10 mouse cellular contexts compared by ENCODE assay signal in genomic region chr9:109040906-109041305, GRCm38 (mm10). TPM values are rescaled to one million over a fixed set of nuclear protein-coding genes. Genes with fewer than 3 reads are reported as not detected.
DNase-seq lines count a peak whose midpoint lies in the region; ATAC-seq and TF ChIP-seq lines count a peak whose summit lies in the region.
"Had no signal": no experiment of that assay in that cellular context is flagged by ENCODE, and none has a peak within 500 bp of the region (broad histone marks: within the 10 kb centered on the region; RNA-seq: fewer than 3 reads in every experiment).

No protein-coding gene starts in this region.

- DNase-seq in heart, postnatal 10 days, result no peak
- DNase-seq in heart, postnatal 0 days (ENCODE audit: low spot score), result no peak
- peak; percentile 58 for DNase-seq in kidney, postnatal 14 days
- peak; percentile 73 for DNase-seq in lung, postnatal 25 days (ENCODE audit: low spot score)
- DNase-seq in thymus, adult 2 months, result no peak
- no peak for DNase-seq in right cerebral cortex, postnatal 36 days (ENCODE audit: low spot score in 2 of 2)
- DNase-seq: right cerebral cortex, postnatal 25 days had no signal

- H3K4me2 ChIP-seq in heart, embryonic 13.5 days, result peak overlapping the region; percentile 75
- H3K4me2 ChIP-seq in heart, postnatal 0 days (ENCODE audit: low read depth, low read length), result peak overlapping the region; percentile 78
- H3K4me2 ChIP-seq: neural tube, embryonic 12.5 days had no signal

- no peak for ATAC-seq in heart, embryonic 13.5 days (ENCODE audit: extremely low read depth, insufficient number of reproducible peaks, low FRiP score, low TSS enrichment)
- ATAC-seq in heart, postnatal 0 days (ENCODE audit: insufficient read depth, low read depth), result no peak
- no peak for ATAC-seq in erythroblast, adult 5-6 weeks (replicated peaks; ENCODE audit: low FRiP score, poor library complexity, severe bottlenecking)

- TF ChIP-seq CTCF in heart, postnatal 0 days (IDR thresholded peaks at IDR 0.05; ENCODE audit: low read depth), result no peak
- TF ChIP-seq CTCF in thymus, adult 2 months (IDR thresholded peaks at IDR 0.05; ENCODE audit: borderline replicate concordance, control insufficient read depth, extremely low read depth, insufficient read depth, low read length, poor library complexity), result no peak

- peaks cover 40% of the 10 kb centered on the region for H3K4me1 ChIP-seq in heart, embryonic 13.5 days
- H3K4me1 ChIP-seq in heart, postnatal 0 days (ENCODE audit: control insufficient read depth, insufficient read depth), result peaks cover 24% of the 10 kb centered on the region
- H3K4me1 ChIP-seq in thymus, adult 2 months (replicated peaks; ENCODE audit: control insufficient read depth, insufficient read depth, low read length), result peaks cover 16% of the 10 kb centered on the region

- no peak for TF ChIP-seq POLR2A in thymus, adult 2 months (IDR thresholded peaks at IDR 0.05; ENCODE audit: control insufficient read depth, extremely low read depth, insufficient read depth, low read length, poor library complexity)

- H3K27ac ChIP-seq in heart, embryonic 13.5 days (replicated peaks), result peak overlapping the region; percentile 43; the same call in 1 of the 2 replicates
- H3K27ac ChIP-seq in heart, postnatal 0 days (ENCODE audit: low read depth), result no peak overlapping the region
- no peak overlapping the region for H3K27ac ChIP-seq in thymus, adult 2 months (ENCODE audit: control insufficient read depth, insufficient read depth, low read length)
- H3K27ac ChIP-seq: neural tube, embryonic 12.5 days had no signal

- no peak for TF ChIP-seq EP300 in heart, postnatal 0 days (IDR thresholded peaks at IDR 0.05; ENCODE audit: low read depth)

- H3K4me3 ChIP-seq in heart, embryonic 13.5 days, result peak overlapping the region; percentile 76
- H3K4me3 ChIP-seq in heart, postnatal 0 days (ENCODE audit: low read depth, low read length), result peak overlapping the region; percentile 18; the same call in 1 of the 2 replicates
- H3K4me3 ChIP-seq in thymus, adult 2 months (ENCODE audit: control insufficient read depth, insufficient read depth, low read length), result no peak overlapping the region
- H3K4me3 ChIP-seq: neural tube, embryonic 12.5 days had no signal

- intact Hi-C loops in heart, postnatal 10 days (cut with DNase I), result no loop called here

- peak overlapping the region; percentile 25; the same call in 1 of the 2 replicates for H3K9ac ChIP-seq in heart, embryonic 13.5 days
- no peak overlapping the region; the same call in 1 of the 2 replicates for H3K9ac ChIP-seq in heart, postnatal 0 days (replicated peaks; ENCODE audit: low read depth, low read length)
- H3K9ac ChIP-seq: neural tube, embryonic 12.5 days had no signal

- H3K36me3 ChIP-seq in heart, embryonic 13.5 days, result peaks cover 13% of the 10 kb centered on the region
- H3K36me3 ChIP-seq in heart, postnatal 0 days (replicated peaks; ENCODE audit: control insufficient read depth, insufficient read depth, low read length), result no peaks in the 10 kb centered on the region
- no peaks in the 10 kb centered on the region for H3K36me3 ChIP-seq in thymus, adult 2 months (ENCODE audit: control insufficient read depth, insufficient read depth, low read length)
- H3K36me3 ChIP-seq: neural tube, embryonic 12.5 days had no signal

- WGBS in heart, embryonic 13.5 days, result 27% methylated on average over 6 of the region's 6 CpGs
- 24% methylated on average over 6 of the region's 6 CpGs for WGBS in heart, postnatal 0 days
- WGBS in thymus, adult 2 months, result 89% methylated on average over 6 of the region's 6 CpGs

- no peaks in the 10 kb centered on the region for H3K9me3 ChIP-seq in heart, embryonic 13.5 days
- H3K9me3 ChIP-seq in heart, postnatal 0 days (replicated peaks; ENCODE audit: control insufficient read depth, low read length), result no peaks in the 10 kb centered on the region
- H3K9me3 ChIP-seq: neural tube, embryonic 12.5 days had no signal

- H3K27me3 ChIP-seq in heart, embryonic 13.5 days (replicated peaks), result no peaks in the 10 kb centered on the region
- no peaks in the 10 kb centered on the region for H3K27me3 ChIP-seq in heart, postnatal 0 days (ENCODE audit: control insufficient read depth, insufficient read depth, low read length)
- no peaks in the 10 kb centered on the region for H3K27me3 ChIP-seq in thymus, adult 2 months (ENCODE audit: control insufficient read depth, insufficient read depth, low read length)
- H3K27me3 ChIP-seq: neural tube, embryonic 12.5 days had no signal

RNA-seq across cellular contexts. Expression of gene Shisa5, which starts 2.5 kb away (rescaled TPM):
- 63.6 and 69.3 TPM in 2 replicates for polyA plus RNA-seq in heart, embryonic 13.5 days (2015; fragmentation: Nextera tagmentation; extraction: Ambion mirVana)
- 10 to 100 TPM; 51.6 to 53.2 TPM for total RNA-seq in heart, postnatal 10 days (2021)
- 76.9 and 102 TPM in 2 replicates for total RNA-seq in heart, postnatal 0 days (2014; rRNA removed; ENCODE audit: low replicate concordance)
- polyA plus RNA-seq in heart, postnatal 0 days (2015; fragmentation: Nextera tagmentation; extraction: Ambion mirVana), result 49.0 and 51.8 TPM in 2 replicates
- polyA plus RNA-seq in thymus, adult 2 months (2012; rRNA removed), result 2,502 and 2,648 TPM in 2 replicates
- total RNA-seq in erythroblast, adult 5-6 weeks (2015; ENCODE audit: low replicate concordance), result 14.6 and 20.3 TPM in 2 replicates
- 13.9 and 51.4 TPM in 2 replicates for total RNA-seq in erythroblast, adult 5-6 weeks (2017; ENCODE audit: low replicate concordance)

RNA-seq across cellular contexts. Expression of gene Trex1, which starts 18.6 kb away (rescaled TPM):
- 7.7 and 10.9 TPM in 2 replicates for polyA plus RNA-seq in heart, embryonic 13.5 days (2015; fragmentation: Nextera tagmentation; extraction: Ambion mirVana)
- total RNA-seq in heart, postnatal 10 days (2021), result 10 to 100 TPM in 1 of 2 experiments, 1 to 10 TPM in 1; 9.8 to 12.2 TPM
- total RNA-seq in heart, postnatal 0 days (2014; rRNA removed; ENCODE audit: low replicate concordance), result 21.6 and 44.2 TPM in 2 replicates
- polyA plus RNA-seq in heart, postnatal 0 days (2015; fragmentation: Nextera tagmentation; extraction: Ambion mirVana), result 14.5 and 14.6 TPM in 2 replicates
- polyA plus RNA-seq in thymus, adult 2 months (2012; rRNA removed), result 210 and 228 TPM in 2 replicates
- total RNA-seq in erythroblast, adult 5-6 weeks (2015; ENCODE audit: low replicate concordance), result 7.3 and 19.6 TPM in 2 replicates
- 1.7 and 4.2 TPM in 2 replicates for total RNA-seq in erythroblast, adult 5-6 weeks (2017; ENCODE audit: low replicate concordance)

RNA-seq across cellular contexts. Expression of gene Atrip, which starts 33.0 kb away (rescaled TPM):
- polyA plus RNA-seq in heart, embryonic 13.5 days (2015; fragmentation: Nextera tagmentation; extraction: Ambion mirVana), result 16.6 and 18.0 TPM in 2 replicates
- 10 to 100 TPM in 1 of 2 experiments, 1 to 10 TPM in 1; 9.2 to 10.4 TPM for total RNA-seq in heart, postnatal 10 days (2021)
- 17.1 and 31.2 TPM in 2 replicates for total RNA-seq in heart, postnatal 0 days (2014; rRNA removed; ENCODE audit: low replicate concordance)
- polyA plus RNA-seq in heart, postnatal 0 days (2015; fragmentation: Nextera tagmentation; extraction: Ambion mirVana), result 11.1 and 11.7 TPM in 2 replicates
- polyA plus RNA-seq in thymus, adult 2 months (2012; rRNA removed), result 37.9 and 39.9 TPM in 2 replicates
- total RNA-seq in erythroblast, adult 5-6 weeks (2015; ENCODE audit: low replicate concordance), result 4.2 TPM in 1 of 2 replicates, not detected in the other
- 4.8 and 10.6 TPM in 2 replicates for total RNA-seq in erythroblast, adult 5-6 weeks (2017; ENCODE audit: low replicate concordance)

RNA-seq across cellular contexts. Expression of gene Ccdc51, which starts 41.4 kb away (rescaled TPM):
- 12.4 and 16.7 TPM in 2 replicates for polyA plus RNA-seq in heart, embryonic 13.5 days (2015; fragmentation: Nextera tagmentation; extraction: Ambion mirVana)
- 10 to 100 TPM; 10.3 to 12.4 TPM for total RNA-seq in heart, postnatal 10 days (2021)
- 11.6 and 19.5 TPM in 2 replicates for total RNA-seq in heart, postnatal 0 days (2014; rRNA removed; ENCODE audit: low replicate concordance)
- polyA plus RNA-seq in heart, postnatal 0 days (2015; fragmentation: Nextera tagmentation; extraction: Ambion mirVana), result 14.3 and 14.6 TPM in 2 replicates
- 11.7 and 11.9 TPM in 2 replicates for polyA plus RNA-seq in thymus, adult 2 months (2012; rRNA removed)
- total RNA-seq in erythroblast, adult 5-6 weeks (2015; ENCODE audit: low replicate concordance), result 2.5 TPM in 1 of 2 replicates, not detected in the other
- 3.7 and 4.3 TPM in 2 replicates for total RNA-seq in erythroblast, adult 5-6 weeks (2017; ENCODE audit: low replicate concordance)

RNA-seq across cellular contexts. Expression of gene Tma7, which starts 41.5 kb away (rescaled TPM):
- 568 and 620 TPM in 2 replicates for polyA plus RNA-seq in heart, embryonic 13.5 days (2015; fragmentation: Nextera tagmentation; extraction: Ambion mirVana)
- 100 to 1,000 TPM; 272 to 274 TPM for total RNA-seq in heart, postnatal 10 days (2021)
- 70.4 and 74.5 TPM in 2 replicates for total RNA-seq in heart, postnatal 0 days (2014; rRNA removed; ENCODE audit: low replicate concordance)
- 490 and 527 TPM in 2 replicates for polyA plus RNA-seq in heart, postnatal 0 days (2015; fragmentation: Nextera tagmentation; extraction: Ambion mirVana)
- polyA plus RNA-seq in thymus, adult 2 months (2012; rRNA removed), result 31.4 and 52.2 TPM in 2 replicates
- 104 and 108 TPM in 2 replicates for total RNA-seq in erythroblast, adult 5-6 weeks (2015; ENCODE audit: low replicate concordance)
- 44.6 and 57.0 TPM in 2 replicates for total RNA-seq in erythroblast, adult 5-6 weeks (2017; ENCODE audit: low replicate concordance)

Comparison
In these comparisons a context has a peak if more than half of its experiments do, and no peak if none do; other contexts are left out.
1. DNase-seq: peak in kidney, postnatal 14 days (single experiment) and lung, postnatal 25 days (single experiment); none in heart, postnatal 10 days (0 of 2), heart, postnatal 0 days (single experiment), thymus, adult 2 months (single experiment) and right cerebral cortex, postnatal 36 days (0 of 2).